Mouse (Mus musculus) stomach, postnatal 0 days (tissue): ENCODE data around the gene Clip4. TPM values are rescaled to one million over a fixed set of nuclear protein-coding genes. Genes with fewer than 3 reads are reported as not detected.
A peak's percentile ranks its signal among the peaks of the same experiment; 100 is the strongest.

Experiments used
- ATAC-seq: fragments of 200-750 bp; cut with Nextera tagmentation; 2 replicates; pipeline ENCODE4 v1.8.0; 2017; ENCODE audit not compliant: low FRiP score, low TSS enrichment
- DNase-seq: peaks from one replicate; pipeline ENCODE4 v3.0.0-alpha.2; 2016; ENCODE audit warnings: low spot score
- H3K27ac ChIP-seq: fragments of 300-500 bp; sonication (generic); replicated peaks from 2 replicates; pipeline ENCODE4 v1.5.1; 2014; ENCODE audit warnings: mild to moderate bottlenecking, control low read depth
- H3K27me3 ChIP-seq: fragments of 300-500 bp; sonication (generic); 2 replicates; pipeline ENCODE4 v1.6.1; 2014; ENCODE audit warnings: low read length; ENCODE audit not compliant: control insufficient read depth, insufficient read depth
- H3K36me3 ChIP-seq: fragments of 300-500 bp; sonication (generic); 2 replicates; pipeline ENCODE4 v1.6.1; 2014; ENCODE audit warnings: low read length, mixed read lengths; ENCODE audit not compliant: control insufficient read depth, insufficient read depth
- H3K4me1 ChIP-seq: fragments of 300-500 bp; sonication (generic); replicated peaks from 2 replicates; pipeline ENCODE4 v1.6.1; 2014; ENCODE audit warnings: antibody characterized with exemption; ENCODE audit not compliant: control insufficient read depth, insufficient read depth
- H3K4me2 ChIP-seq: fragments of 300-500 bp; sonication (generic); replicated peaks from 2 replicates; pipeline ENCODE4 v1.6.1; 2014; ENCODE audit warnings: low read depth, mild to moderate bottlenecking, control low read depth, moderate library complexity
- H3K4me3 ChIP-seq: fragments of 300-500 bp; sonication (generic); 2 replicates; pipeline ENCODE4 v1.5.1; 2014; ENCODE audit warnings: low read depth, low read length, control low read depth
- H3K9ac ChIP-seq: fragments of 300-500 bp; sonication (generic); 2 replicates; pipeline ENCODE4 v1.6.1; 2014; ENCODE audit warnings: mild to moderate bottlenecking, low read length, control low read depth, mixed read lengths
- H3K9me3 ChIP-seq: fragments of 300-500 bp; sonication (generic); 2 replicates; pipeline ENCODE4 v1.6.1; 2016; ENCODE audit warnings: low read length; ENCODE audit not compliant: control insufficient read depth
- CTCF ChIP-seq: IDR thresholded peaks from 2 replicates; pipeline ENCODE4 v1.5.1; 2016; ENCODE audit warnings: antibody characterized with exemption, low read depth, mild to moderate bottlenecking, moderate library complexity
- EP300 ChIP-seq: optimal IDR thresholded peaks from 2 replicates; pipeline ENCODE3; 2016; ENCODE audit warnings: antibody characterized with exemption
- WGBS: fragments of 180-500 bp; shearing (Covaris S2); extraction: QIAGEN DNeasy Blood & Tissue Kit; methylation state at CpG from one replicate; pipeline ENCODE4 v1.1.7; 2014; 5-methylcytosine and 5-hydroxymethylcytosine counted together
- polyA plus RNA-seq: library from polyadenylated mRNA; unstranded; fragments of >200 nt; fragmentation: Nextera tagmentation; extraction: Ambion mirVana; gene quantifications from 2 replicates; pipeline ENCODE4 v1.2.1, GENCODE M21; 2015

Gene Clip4
- polyA plus RNA-seq, 1 experiment from 2014 or later, result 12.5 TPM

DNA sequence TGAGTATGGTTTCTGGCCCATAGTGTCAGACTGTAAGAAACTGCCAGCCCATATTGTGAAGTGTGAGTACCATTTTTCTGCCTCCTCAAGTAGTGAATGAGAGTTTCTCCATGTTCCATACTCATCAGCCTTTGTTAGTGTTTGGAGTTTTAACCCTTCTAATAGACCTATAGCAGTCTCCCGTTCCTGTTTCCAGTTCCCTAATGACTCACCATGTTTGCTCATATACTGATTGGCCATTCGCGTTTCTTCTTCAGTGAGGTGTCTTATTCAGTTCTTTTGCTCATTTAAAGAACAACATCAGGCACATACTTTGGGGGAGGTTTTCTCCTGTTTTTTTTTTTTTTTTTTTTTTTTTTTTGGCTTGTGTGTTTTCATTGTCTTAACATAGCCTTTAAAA lies 2.4 kb downstream of the Clip4 start:
- no peaks in the 10 kb centered on the region for H3K27me3 ChIP-seq
- H3K4me1 ChIP-seq, result no peaks in the 10 kb centered on the region
- TF ChIP-seq CTCF (no peak), EP300 (no peak)
- H3K9ac ChIP-seq, result no peak overlapping the region
- H3K4me2 ChIP-seq, result no peak overlapping the region
- DNase-seq, result no peak
- no peaks in the 10 kb centered on the region for H3K9me3 ChIP-seq
- 64% methylated on average over 3 of the region's 3 CpGs for WGBS
- H3K27ac ChIP-seq, result no peak overlapping the region
- H3K36me3 ChIP-seq, result no peaks in the 10 kb centered on the region
- no peak overlapping the region for H3K4me3 ChIP-seq
- no peak for ATAC-seq

DNA sequence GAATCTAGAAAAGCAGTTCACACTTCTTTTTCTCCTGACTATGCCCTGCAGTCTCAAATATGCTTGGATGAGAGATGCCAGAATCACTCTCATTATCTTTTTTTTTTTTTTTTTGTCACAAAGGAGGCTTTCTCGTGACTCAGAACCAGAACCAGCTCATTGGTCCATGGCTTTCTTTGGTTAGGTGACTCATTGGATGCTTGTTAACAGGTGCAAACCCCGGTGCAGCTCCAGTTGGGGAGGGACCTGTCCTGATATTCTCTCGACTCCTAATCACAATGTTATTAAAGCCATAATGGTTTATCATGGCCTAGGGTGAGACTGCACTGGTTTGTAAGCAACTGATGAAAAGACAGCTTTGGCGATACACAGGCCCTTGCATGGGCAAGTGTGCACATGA lies 5.9 kb downstream of the Clip4 start:
- H3K9me3 ChIP-seq, result no peaks in the 10 kb centered on the region
- H3K36me3 ChIP-seq, result no peaks in the 10 kb centered on the region
- no peak for DNase-seq
- WGBS, result 48% methylated on average over 4 of the region's 4 CpGs
- H3K9ac ChIP-seq, result no peak overlapping the region
- H3K27ac ChIP-seq, result no peak overlapping the region
- H3K4me2 ChIP-seq, result no peak overlapping the region
- TF ChIP-seq CTCF (no peak), EP300 (no peak)
- no peak for ATAC-seq
- no peaks in the 10 kb centered on the region for H3K27me3 ChIP-seq
- H3K4me1 ChIP-seq, result no peaks in the 10 kb centered on the region
- no peak overlapping the region for H3K4me3 ChIP-seq

DNA sequence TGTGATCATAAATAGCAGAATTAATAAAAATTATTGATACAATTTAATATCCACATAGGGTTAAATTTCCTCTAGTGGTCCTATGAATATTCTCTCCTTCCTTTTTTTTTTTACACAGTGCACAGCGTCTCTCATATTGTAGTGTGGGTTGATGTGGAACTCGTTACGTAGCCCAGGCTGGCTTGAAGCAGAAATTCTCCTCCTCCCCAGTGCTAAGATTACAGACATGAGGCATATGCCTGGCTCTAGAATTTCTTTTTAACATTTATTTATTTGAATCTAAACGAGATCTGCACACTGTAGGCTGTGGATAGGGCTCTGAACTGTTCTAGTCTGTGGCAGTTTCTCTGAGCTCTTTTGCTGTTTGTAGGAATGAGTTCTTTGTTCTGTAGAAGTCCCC lies 7.0 kb downstream of the Clip4 start:
- H3K27ac ChIP-seq, result no peak overlapping the region
- H3K4me1 ChIP-seq, result no peaks in the 10 kb centered on the region
- TF ChIP-seq CTCF, result no peak
- TF ChIP-seq EP300, result no peak
- H3K4me3 ChIP-seq, result no peak overlapping the region
- H3K36me3 ChIP-seq, result no peaks in the 10 kb centered on the region
- H3K4me2 ChIP-seq, result no peak overlapping the region
- WGBS, result 66% methylated on average over 4 of the region's 4 CpGs
- no peaks in the 10 kb centered on the region for H3K9me3 ChIP-seq
- DNase-seq (no peak), ATAC-seq (no peak)
- no peaks in the 10 kb centered on the region for H3K27me3 ChIP-seq
- no peak overlapping the region for H3K9ac ChIP-seq

DNA sequence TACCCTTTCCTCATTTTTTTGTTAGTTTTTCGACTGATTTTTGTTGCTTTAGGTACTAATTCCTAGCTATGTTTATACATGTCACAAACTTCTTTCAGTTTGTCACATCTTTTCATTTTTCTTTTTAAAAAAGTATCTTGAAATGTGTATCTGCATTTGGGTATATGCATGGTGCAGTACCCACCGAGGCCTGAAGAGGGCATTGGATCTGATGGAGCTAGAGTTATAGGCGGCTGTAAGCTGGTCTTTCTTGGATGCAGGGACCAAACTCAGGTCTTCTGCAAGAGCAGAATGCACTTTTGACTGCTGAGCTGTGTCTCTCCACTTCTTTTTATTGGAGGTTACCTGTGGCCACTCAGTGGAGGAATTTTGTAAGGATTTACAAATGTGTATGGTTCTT lies 10.4 kb downstream of the Clip4 start:
- Histone ChIP-seq H3K9ac (no peak overlapping the region), H3K4me2 (no peak overlapping the region), H3K27me3 (no peaks in the 10 kb centered on the region), H3K36me3 (no peaks in the 10 kb centered on the region), H3K4me3 (no peak overlapping the region), H3K9me3 (no peaks in the 10 kb centered on the region), H3K4me1 (no peaks in the 10 kb centered on the region; the same call in 1 of the 2 replicates), H3K27ac (no peak overlapping the region)
- TF ChIP-seq EP300 (no peak), CTCF (peak; percentile 42)
- 73% methylated on average over 3 of the region's 3 CpGs for WGBS
- no peak for DNase-seq
- no peak for ATAC-seq

DNA sequence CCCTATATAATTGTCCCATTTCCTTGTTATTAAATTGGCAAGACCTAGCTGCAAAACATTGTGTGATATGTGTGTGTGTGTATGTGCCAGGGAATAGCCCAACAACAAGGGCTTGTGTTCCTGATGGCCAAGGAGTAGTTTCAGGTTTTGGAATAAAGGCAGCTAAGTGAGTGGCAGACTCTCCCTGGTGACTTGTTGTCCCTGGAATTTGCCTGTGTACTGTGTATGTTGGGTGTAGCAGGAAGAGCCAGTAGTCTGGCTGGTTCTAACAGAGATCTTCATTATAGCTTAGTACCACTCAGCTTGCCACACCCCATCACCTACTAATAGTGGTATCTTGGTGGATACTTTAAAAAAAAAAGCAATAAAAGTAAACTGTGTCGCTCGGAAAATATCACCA lies 12.2 kb downstream of the Clip4 start:
- no peak overlapping the region for H3K4me3 ChIP-seq
- DNase-seq, result no peak
- H3K4me1 ChIP-seq, result no peaks in the 10 kb centered on the region; the same call in 1 of the 2 replicates
- no peaks in the 10 kb centered on the region for H3K27me3 ChIP-seq
- H3K27ac ChIP-seq, result no peak overlapping the region
- no peak overlapping the region for H3K4me2 ChIP-seq
- 58% methylated on average over 2 of the region's 2 CpGs for WGBS
- TF ChIP-seq CTCF, result no peak
- TF ChIP-seq EP300, result no peak
- H3K36me3 ChIP-seq, result no peaks in the 10 kb centered on the region
- no peaks in the 10 kb centered on the region for H3K9me3 ChIP-seq
- ATAC-seq, result no peak
- H3K9ac ChIP-seq, result no peak overlapping the region

DNA sequence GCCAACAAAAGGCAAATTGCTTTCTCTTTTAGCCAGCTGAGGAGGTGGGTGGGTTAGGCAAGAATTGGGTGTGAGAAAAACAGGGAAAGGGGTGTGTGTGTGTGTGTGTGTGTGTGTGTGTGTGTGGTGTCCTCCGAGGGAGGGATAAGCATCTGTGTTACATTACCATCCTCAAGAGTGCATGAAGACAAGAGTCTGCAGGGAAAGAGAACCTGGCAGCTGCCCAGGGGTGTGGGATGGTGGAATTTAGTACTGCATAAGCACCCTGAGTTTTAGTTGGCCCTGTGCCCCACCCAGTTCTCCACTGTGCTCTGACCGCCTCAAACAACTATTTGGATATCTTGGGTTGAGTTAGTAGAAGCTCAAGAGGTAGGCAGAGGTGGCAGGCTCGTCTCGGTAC lies 12.7 kb downstream of the Clip4 start:
- no peak for TF ChIP-seq CTCF
- TF ChIP-seq EP300, result no peak
- no peaks in the 10 kb centered on the region for H3K27me3 ChIP-seq
- H3K4me3 ChIP-seq, result no peak overlapping the region
- 51% methylated on average over 4 of the region's 4 CpGs for WGBS
- no peak overlapping the region; the same call in 1 of the 2 replicates for H3K4me2 ChIP-seq
- no peaks in the 10 kb centered on the region for H3K9me3 ChIP-seq
- H3K4me1 ChIP-seq, result no peaks in the 10 kb centered on the region; the same call in 1 of the 2 replicates
- no peaks in the 10 kb centered on the region for H3K36me3 ChIP-seq
- no peak overlapping the region for H3K9ac ChIP-seq
- peak overlapping the region; percentile 45 for H3K27ac ChIP-seq
- DNase-seq (no peak), ATAC-seq (0 out of 2 replicates have a peak, but pooled peaks have one; percentile 21)
